Mouse (Mus musculus): Measurements from ENCODE around the gene Phc2. TPM values are rescaled to one million over a fixed set of nuclear protein-coding genes. Genes with fewer than 3 reads are reported as not detected.

Gene Phc2
- total RNA-seq, 4 experiments from 2014 or later, result 87.3 to 94.0 (median 91.6) TPM

DNA sequence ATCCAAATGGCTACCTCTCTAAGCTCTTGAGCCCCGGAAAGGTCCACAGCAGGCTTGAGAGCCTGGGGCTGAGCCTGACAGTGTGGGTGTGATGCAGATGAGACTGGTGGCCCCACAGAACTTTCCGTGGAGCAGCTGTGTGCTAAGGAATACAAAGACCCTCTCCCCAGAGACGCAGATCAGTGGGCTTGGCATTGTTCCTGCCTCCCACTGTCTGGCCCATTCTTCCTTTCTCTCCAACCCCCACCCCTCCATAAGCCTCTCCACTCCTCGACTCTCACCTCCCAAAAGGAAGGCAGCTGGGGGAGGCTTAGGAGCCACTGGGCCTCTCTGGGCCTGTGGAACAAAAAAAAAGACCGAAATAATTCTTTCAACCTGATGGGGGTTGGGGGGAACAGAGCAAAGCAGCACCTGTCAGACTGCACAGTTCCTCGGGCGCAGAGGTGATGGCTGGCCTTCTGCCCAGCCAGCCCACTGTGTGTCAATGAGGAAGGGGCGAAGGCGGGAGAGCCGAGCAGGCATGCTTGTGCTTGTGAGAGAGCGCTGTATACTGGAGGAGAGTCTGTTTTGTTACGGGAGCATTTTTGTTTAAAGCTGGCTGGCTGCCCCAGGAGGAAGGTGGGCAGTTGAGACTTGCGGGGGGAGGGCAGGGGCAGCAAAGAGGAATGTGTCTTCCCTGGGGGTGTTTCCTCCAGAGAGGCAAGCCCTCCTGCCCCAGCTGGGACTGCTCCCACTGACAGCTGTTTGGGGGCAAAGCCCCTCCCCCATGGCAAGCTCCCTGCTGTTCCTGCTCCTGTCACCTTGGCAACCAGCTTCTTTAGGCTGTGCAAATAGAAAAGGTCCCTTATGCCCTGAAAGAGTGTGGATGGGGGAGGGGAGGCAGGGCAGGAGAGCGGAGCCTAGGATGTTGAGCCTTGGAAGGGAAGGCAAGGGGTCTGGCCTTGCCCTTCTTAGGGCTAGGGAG, 61.0 kb downstream of the Phc2 start:
- DNase-seq (ENCODE audit: low spot score in 2 of 2), result peak; percentile 56 to 75

DNA sequence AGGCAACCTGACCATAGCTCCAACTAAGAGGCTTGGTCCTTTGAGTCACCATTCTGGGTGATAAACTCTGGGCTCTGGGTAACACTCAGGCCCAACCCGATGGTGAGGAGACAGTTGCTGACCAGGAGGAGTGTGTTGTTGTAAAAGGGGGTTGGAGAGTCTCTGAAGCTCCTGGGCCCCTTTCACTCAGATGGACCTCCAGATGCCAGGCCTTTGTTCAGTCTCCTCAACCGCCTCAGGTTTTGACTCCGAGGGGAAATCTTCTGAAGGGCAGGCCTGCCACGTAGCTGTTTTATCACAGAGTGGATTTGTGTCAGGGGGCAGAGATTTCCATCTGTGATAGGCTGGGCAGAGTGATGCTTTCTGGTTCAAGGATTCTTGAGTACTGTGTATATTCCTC, 61.8 kb downstream of the Phc2 start:
- DNase-seq (ENCODE audit: low spot score in 2 of 2), result no peak

DNA sequence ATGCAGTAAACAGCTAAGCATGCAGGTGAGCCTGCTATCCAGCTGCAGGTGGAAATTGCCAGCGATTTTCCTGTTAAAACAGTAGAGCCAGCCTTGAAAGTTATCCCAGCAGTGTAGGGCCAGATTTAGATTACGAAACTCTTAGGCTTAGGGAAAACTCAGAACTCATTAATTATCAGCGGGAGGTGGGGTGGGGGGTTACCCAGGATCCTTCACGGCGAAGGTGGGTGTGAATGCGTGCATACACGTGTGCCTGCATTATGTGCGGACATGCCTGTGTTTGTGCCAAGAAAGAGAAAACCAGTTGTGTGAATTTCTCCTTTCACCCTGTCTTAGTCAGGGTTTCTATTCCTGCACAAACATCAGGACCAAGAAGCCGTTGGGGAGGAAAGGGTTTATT, 62.2 kb downstream of the Phc2 start:
- no peak for DNase-seq (ENCODE audit: low spot score in 2 of 2)

DNA sequence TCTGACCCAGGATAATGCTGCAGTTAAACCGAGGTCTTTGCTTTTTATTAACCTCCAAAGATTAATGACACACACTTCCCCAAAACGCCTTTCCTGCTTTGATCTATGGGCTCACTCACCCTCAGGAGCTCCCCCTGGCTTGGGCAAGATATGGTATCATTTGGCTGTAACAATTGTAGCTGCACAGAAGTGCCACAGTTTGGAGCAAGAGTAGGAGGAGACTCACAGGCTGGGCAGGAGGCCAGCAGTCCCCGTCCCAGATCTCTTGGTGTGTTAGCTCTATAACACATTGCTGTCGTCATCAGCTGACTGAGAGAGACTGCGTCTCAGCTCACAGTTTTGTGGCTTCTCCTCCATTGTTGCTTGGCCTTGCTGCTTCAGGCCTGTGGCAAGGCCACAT, 65.6 kb downstream of the Phc2 start:
- peak; percentile 64 to 73 for DNase-seq (ENCODE audit: low spot score in 2 of 2)

DNA sequence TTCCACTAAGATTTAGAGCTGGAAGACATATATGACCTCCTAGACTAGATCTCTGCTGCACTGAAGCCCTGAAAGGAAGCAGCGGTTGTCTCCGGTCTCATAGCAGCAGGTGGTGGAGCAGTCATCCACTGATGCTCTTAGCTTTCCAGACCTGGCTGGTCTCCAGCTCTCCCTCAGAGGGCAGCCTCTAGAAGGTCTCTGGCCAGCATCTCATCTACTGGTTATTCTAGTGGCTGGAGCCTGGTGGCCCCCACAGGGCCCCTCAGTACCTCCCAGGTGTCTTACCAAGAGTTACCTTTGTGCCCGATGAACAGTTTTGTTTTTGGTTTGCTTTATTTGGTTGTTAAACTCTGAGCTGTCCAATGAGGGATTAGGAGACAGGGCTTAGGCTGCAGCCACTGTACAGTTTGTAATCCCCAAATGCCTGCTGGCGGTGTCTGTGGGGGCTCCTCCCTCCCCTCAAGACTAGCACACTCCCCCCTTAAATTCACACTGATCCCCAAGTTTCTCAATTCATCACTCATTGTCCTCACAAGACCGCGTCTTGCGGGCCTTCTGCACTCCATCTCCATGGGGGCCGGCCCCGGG, 66.7 kb downstream of the Phc2 start:
- DNase-seq (ENCODE audit: low spot score in 2 of 2), result no peak

DNA sequence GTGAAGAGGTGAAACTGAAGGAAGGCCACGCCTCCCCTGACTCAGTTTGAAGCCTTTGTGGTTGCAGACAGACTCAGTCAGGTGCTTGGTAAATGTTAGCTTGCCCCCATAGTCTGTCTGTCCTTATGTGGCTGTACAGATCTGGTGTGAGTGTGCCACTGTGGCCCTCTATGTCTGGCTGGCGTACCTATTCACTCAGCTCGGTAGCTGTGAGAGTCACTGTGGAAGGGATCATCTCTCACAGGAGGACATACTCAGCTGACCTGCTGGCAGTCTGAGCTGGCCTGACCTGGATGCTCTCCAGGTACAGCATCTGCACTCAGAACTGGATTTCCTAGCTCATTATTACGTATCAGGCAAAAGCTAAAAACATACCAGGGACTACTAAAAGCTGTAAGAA, 67.3 kb downstream of the Phc2 start:
- DNase-seq (ENCODE audit: low spot score in 2 of 2), result no peak

DNA sequence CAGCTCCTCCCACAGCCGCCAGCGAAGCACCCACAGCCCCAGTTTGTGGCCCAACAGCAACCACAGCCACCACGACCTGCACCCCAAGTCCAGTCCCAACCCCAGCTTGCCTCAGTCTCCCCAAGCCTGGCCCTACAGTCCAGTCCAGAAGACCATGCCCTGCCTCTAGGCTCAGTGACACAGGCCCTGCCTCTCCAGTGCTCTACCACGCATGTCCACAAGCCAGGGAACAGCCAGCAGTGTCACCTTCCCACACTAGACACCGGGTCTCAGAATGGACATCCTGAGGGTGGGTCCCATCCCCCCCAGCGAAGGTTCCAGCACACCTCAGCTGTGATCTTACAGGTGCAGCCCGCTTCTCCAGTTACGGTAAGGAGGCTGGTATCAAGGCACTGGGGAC, 68.4 kb downstream of the Phc2 start:
- DNase-seq (ENCODE audit: low spot score in 2 of 2), result no peak

DNA sequence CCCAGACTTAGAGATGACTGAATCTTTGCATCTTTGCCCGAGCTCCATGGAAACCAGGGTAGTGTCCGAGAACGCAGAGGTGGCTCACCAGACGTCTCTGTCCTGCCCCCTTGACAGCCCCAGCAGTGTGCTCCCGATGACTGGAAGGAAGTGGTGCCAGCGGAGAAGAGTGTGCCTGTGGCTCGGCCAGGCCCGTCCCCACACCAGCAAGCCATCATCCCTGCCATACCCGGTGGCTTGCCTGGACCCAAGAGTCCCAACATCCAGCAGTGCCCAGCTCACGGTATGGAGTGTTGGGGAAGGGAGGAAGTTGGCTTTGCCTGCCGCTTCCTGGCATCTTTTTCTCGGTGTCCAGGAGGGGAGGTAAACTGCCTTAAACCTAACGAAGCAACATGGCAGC, 68.9 kb downstream of the Phc2 start:
- DNase-seq (ENCODE audit: low spot score in 2 of 2), result no peak

DNA sequence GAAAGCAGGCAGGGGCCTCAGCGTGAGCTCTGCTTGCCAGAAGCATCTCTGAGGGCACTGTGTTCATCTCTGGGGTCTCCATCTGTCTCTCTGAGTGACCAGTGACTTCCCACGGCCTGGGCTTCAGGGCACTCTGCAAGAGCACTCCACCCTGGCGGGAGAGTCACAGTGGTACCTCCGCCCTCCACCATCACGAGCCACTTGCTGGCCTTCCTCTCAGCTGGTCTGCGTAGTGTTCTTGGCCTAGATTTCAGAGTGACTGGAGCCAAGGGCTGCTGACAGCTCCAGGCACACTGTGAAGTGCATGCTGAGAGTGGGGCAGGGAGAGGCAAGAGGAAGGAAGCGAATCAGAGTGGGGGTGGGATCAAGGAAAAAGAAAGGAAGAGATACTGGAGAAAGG, 69.6 kb downstream of the Phc2 start:
- no peak for DNase-seq (ENCODE audit: low spot score in 2 of 2)

DNA sequence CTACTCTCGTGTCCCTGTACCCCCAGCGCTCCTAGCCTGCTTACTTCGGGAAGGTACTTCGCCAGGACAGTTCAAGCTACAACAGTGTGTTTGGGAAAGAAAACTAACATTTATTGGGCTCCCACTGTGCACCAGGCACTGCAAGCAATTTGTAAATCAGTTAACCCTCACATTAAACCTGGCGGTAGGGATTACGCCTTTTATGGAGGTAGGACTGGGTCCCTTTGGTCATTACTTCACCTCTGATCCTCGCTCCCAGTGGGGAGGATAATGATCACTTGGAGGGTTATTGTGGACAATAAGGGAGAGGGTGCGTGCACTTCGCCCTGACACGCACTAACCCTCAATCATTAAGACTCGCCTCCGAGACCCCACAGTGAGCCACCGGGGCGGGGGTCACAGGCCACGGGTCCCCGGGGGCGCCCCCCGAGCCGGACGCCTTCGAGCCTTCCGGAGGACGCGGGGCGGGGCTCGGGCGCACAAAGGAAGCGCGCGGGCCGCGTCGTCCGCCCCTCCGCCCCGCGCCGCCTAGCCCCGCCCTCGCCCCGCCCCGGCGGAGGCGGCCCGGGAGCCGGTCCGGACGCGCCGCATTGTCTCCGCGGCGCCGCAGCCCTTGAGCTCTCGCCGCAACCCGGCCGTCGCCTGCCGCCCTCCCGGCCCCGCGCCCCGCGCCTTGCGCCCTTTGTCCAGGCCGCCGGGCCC, 72.7 kb downstream of the Phc2 start:
- peak in 1 of 2 experiments; percentile 69 for DNase-seq (ENCODE audit: low spot score in 2 of 2)

DNA sequence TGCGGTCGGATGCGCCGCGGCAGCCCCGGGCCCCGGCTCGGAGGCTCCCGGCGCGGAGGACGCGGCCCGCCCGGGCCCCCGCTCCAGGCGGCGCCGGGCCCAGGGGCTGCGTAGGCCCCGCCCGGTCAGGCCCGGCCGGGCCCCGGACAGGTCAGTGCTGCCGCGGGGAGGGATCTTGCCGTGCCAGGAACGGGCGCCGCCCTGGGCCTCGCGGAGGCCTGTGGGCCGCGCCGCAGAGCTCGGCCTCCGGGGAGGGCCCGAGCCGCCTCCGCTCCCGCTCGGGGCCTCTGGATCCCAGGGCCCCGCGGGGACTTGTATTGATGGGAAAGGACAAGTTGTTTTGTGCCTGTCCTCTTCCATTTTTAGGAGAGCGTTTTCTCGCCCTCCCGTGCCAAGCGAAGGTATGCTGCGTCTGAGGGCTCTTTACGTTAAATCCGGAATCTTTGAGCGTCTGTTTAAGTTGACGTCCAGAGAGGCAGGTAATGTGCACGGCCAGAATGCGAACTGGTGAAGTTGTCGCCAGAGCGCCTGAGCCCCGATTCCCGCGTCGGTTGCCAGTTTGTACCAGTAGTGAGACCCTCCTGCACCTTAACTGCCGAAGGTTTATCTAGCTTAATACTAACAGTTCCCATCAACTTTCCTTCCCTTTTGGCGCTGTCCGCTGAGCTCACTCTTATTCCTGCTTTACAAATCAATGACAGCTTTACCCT, 73.4 kb downstream of the Phc2 start:
- DNase-seq (ENCODE audit: low spot score in 2 of 2), result no peak

DNA sequence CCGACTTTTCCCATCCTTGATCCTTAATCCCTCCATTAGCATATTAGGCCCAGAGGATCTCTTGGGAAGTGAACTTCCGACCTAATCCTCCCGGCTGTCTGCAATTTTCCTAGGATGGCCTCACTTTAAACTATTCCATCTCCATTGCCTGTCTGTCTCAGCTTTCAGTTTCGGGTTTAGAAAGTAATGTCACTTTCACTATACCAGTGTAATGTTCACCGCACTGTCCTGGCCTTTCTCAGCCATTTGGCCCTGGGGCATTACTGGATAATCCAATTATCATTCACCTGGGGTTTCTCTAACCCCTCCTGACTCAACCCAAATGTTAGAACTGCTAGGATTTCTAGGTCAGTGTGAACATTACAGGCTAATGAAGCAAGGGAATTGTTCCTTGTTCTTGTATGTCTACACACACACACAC, 73.9 kb downstream of the Phc2 start:
- no peak for DNase-seq (ENCODE audit: low spot score in 2 of 2)

DNA sequence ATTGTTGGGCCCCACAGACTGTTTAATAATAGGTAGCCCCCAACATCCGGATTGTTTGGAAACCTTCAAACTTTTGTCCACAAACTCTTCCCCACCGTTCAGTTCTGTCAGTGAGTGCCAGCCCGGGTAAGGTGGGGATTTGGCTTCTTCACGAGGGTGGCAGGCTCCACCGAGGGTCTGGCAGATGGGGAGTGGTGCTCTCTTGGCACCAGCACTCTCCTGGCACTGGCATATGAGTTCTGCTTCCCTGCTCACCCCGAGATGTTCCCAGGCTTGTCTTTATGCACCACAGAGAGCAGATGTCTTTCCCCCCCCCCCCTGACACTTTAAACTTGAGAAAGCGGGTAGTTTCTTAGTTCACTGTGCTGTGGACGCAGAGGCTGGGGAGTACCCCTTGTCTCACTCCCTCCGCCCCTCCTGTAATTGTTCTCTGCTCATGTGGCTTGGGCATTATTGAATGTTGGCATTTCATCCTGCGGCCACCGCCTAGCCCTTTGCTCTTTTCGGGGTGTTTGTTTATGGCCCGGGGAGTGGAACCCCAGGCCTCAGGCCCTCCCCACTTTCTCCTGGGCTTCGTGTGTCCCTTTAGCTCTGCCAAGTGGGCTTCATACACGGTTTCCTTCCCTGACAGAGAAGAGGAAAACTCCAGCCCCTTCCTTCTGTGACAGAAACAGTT, 74.7 kb downstream of the Phc2 start:
- DNase-seq (ENCODE audit: low spot score in 2 of 2), result no peak

DNA sequence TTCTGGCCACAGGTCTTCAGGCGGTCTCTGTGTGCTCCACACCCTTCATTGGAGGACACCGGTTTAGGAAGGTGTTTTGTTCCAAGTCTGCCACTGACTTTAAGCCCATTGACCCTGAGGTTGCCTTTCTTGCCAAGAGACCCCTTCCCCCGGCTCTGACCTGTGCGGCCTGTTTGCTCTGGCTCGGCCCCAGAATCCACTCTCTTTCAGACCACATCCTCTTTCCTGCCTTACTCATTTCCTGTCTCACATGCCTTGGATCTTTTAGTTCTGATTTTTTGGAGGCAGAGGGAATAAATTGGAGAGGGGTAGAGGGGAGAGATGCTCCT, 75.2 kb downstream of the Phc2 start:
- no peak for DNase-seq (ENCODE audit: low spot score in 2 of 2)

DNA sequence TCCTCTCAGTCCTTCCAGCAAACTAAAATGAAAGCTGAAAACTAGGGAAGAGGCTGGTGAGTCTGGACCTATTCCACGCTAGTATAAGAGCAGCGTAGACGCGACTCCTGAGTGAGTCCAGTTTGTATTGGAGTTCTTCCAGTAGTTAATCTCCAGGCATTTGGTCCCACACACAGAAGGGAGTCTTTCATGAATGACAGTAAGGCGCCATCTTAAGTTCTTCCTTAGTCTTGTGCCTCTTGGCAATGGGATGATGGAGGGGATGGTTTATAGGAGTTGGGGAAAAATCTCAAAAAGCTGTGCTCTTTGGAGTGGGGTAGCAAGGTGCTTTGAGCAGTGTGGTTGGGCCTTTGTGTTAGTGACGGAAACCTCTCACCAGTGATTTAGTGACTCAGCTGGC, 75.8 kb downstream of the Phc2 start:
- DNase-seq (ENCODE audit: low spot score in 2 of 2), result no peak

DNA sequence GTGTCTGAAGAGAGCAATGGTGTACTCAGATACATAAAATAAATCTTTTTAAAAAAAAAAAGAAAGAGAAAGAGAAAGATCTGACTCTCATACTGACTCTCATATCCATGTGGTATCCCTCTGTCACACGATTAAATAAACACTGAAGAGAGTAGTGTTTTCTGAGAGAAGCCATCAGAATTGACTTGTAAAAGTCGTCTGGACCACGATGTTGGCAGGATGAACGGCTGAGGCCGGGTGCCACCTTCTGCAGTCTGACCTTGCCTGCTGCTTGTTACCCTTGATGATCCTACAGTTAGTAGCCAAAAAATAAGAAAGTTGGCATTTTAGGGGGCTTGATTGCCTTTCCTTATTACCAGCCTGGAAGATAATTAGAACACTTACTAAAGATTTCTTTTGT, 78.3 kb downstream of the Phc2 start:
- no peak for DNase-seq (ENCODE audit: low spot score in 2 of 2)

DNA sequence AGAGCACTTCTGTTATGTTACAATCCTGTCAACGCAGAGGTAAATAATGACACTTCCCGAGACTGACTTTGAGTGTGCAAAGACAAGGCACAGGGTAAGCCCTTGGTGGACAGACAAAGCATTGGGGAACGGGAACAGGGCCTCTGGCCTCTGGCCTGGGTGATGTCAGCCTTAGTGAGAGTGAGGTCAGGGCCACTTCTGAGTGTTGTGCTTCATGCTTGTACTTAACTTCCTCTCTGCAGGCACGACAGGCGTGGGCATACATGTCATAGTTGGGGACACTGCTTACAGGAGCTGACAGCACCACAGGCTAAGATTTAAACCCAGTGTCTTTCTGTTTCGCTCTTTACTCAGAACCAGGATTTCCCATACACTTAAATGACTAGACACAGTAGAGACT, 79.0 kb downstream of the Phc2 start:
- no peak for DNase-seq (ENCODE audit: low spot score in 2 of 2)

DNA sequence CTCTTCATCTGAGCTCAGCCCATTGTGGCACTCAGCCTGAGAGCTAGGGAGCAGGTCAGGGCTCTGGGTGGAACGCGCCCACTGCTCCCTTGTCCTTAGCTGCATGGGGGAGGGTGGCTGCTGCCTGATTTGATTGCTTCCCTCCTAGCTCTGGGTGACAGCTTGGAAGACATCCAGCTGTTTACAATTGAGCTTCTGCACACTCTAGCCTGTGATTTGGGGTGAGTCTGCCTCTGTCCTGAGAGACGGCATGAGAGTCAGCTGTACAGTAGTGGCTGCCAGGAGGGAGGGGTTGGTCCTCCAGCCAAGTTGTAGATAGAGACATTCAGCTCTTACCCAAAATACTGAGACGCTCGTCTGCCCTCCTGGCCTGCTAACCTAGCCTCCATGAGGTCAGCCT, 79.7 kb downstream of the Phc2 start:
- peak; percentile 62 to 82 for DNase-seq (ENCODE audit: low spot score in 2 of 2)

DNA sequence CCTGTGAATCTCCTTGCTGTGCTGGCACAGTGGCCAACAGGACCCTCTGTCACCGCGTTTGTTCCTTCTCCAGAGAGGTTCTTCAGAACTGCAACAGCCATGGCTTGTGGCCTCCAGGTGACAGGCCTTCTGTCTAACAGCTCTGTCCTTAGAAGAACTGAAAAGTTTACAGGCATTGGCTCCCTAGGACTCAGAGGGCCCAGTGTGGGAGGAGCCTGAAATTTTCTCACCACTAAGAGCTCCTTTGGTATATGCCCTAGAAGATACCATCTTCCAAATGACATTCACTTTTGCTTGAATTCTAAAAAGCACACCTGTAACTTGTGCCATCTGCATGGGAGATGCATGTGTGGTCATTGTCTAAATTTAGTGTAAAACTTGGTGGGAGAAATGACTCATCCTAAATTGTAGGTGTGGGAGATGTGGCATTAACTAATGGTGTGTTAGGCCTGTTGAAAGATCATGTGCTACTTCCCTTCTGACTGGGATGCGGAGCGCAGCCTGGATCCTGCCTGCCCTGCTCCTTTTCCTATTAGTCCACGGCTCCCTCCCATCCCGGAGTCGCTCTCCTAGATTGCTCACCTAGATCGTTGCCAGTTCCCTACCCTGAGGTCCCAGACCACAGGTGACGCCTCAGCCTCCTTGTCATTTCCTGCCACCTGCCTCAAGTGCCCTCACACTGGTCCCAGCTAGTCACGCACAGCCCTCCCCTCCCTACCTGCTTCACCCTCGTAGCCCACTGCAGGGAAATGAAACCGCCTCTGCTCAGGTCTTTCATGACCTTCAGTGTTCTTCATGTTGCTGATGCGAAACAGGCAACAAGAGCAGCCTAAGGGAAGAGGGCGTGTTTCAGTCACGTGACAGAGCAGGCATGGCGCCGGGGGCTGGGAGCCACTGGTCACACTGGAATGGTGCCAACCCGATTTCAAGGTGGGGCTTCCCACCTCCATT, 80.5 kb downstream of the Phc2 start:
- no peak for DNase-seq (ENCODE audit: low spot score in 2 of 2)

DNA sequence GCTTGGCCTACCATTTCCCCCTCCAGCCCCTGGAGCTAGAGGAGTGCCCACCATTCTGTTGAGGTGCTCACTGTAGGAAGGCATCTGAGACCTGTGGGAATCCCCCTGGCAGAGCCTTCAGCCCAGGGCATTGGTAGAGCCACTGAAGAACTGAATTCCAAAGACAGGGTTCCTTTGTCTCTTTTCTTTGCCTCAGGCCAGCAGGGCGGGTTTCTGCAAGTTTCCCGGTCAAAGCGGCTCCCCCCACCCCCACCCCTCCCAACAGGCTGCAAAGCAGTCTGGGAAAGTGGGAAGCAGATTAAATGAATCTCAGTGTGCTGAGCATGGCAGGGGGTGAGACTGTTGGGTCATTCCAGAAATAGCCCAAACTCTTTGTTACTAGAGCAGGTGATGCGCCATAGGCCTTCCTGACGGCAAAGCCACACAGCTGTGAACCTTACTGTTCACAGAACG, 82.7 kb downstream of the Phc2 start:
- no peak for DNase-seq (ENCODE audit: low spot score in 2 of 2)

Data from layer of hippocampus, adult 8-10 months (tissue).